Mouse (Mus musculus) forebrain, embryonic 12.5 days (tissue): Measurements from ENCODE around the gene Tnk2. TPM values are rescaled to one million over a fixed set of nuclear protein-coding genes. Genes with fewer than 3 reads are reported as not detected.
A peak's percentile ranks its signal among the peaks of the same experiment; 100 is the strongest.

ENCODE experiments used
- ATAC-seq: fragments of 200-750 bp; cut with Nextera tagmentation; 2 replicates; pipeline ENCODE4 v1.8.0; 2017; ENCODE audit warnings: moderate TSS enrichment; ENCODE audit not compliant: low FRiP score
- H3K27ac ChIP-seq: fragments of 300-500 bp; sonication (generic); 2 replicates; pipeline ENCODE4 v1.5.1; 2016; ENCODE audit warnings: mild to moderate bottlenecking
- H3K27me3 ChIP-seq: fragments of 300-500 bp; sonication (generic); 2 replicates; pipeline ENCODE4 v1.6.1; 2016; ENCODE audit warnings: mild to moderate bottlenecking
- H3K36me3 ChIP-seq: fragments of 300-500 bp; sonication (generic); replicated peaks from 2 replicates; pipeline ENCODE4 v1.6.1; 2016; ENCODE audit warnings: mild to moderate bottlenecking
- H3K4me1 ChIP-seq: fragments of 300-500 bp; sonication (generic); 2 replicates; pipeline ENCODE4 v1.6.1; 2016
- H3K4me2 ChIP-seq: fragments of 300-500 bp; sonication (generic); 2 replicates; pipeline ENCODE4 v1.6.1; 2016; ENCODE audit warnings: mild to moderate bottlenecking, moderate library complexity
- H3K4me3 ChIP-seq: fragments of 300-500 bp; sonication (generic); replicated peaks from 2 replicates; pipeline ENCODE4 v1.5.1; 2016; ENCODE audit warnings: mild to moderate bottlenecking
- H3K9ac ChIP-seq: fragments of 300-500 bp; sonication (generic); 2 replicates; pipeline ENCODE4 v1.6.1; 2016; ENCODE audit warnings: mild to moderate bottlenecking
- H3K9me3 ChIP-seq: fragments of 300-500 bp; sonication (generic); 2 replicates; pipeline ENCODE4 v1.6.1; 2016
- WGBS: fragments of 180-500 bp; shearing (Covaris S2); methylation state at CpG from one replicate; pipeline ENCODE4 v1.1.7; 2016; 5-methylcytosine and 5-hydroxymethylcytosine counted together
- polyA plus RNA-seq: library from polyadenylated mRNA; unstranded; fragments of >200 nt; fragmentation: Nextera tagmentation; extraction: Ambion mirVana; gene quantifications from 2 replicates; pipeline ENCODE4 v1.2.1, GENCODE M21; 2016

Gene Tnk2
- polyA plus RNA-seq, 1 experiment from 2014 or later: 14.2 TPM

DNA sequence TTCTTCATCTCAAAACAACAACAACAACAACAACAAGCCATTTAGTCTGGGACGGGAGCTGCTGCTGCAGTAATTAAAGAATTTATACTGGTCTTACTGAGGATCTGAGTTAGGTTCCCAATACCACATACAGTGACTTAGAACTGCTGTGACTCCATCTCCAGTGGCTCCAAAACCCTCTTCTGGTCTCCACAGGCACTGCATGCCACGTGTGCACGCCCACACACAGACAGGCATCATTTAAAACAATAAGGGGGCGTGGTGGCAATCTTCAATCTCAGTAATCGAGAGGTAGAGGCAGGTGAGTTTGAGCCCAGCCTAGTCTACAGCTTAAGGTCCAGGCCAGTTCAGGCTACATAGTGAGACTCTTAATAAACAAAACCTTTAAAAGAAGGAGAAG is 43.5 kb downstream of the Tnk2 start:
- Histone ChIP-seq H3K9me3 (no peaks in the 10 kb centered on the region), H3K27me3 (no peaks in the 10 kb centered on the region), H3K36me3 (peaks cover 7% of the 10 kb centered on the region), H3K4me1 (no peaks in the 10 kb centered on the region), H3K9ac (no peak overlapping the region), H3K4me2 (no peak overlapping the region), H3K27ac (no peak overlapping the region), H3K4me3 (no peak overlapping the region)
- WGBS: 77% methylated on average over 5 of the region's 5 CpGs
- ATAC-seq: no peak

DNA sequence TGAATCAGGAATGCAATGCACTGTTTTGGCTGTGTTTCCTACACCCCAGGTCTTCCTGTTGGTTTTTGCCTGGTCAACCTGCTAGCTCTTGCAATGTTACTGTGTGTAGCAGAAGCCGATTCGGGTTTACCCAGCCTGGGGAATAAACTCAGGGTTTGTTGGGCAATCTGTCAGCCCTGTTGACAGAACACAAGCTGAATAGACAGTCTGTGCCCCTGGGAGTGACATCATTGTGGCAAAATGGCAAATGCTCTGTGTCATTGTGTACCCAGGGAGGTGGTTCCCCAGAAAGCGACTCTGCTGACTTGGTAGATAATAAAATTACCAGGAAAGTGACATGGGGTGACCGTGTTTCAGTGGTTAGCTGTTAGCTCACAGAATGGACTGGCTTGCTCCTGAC is 45.1 kb downstream of the Tnk2 start:
- no peak overlapping the region for H3K4me3 ChIP-seq
- H3K27ac ChIP-seq: no peak overlapping the region
- no peak overlapping the region for H3K9ac ChIP-seq
- H3K36me3 ChIP-seq: no peaks in the 10 kb centered on the region
- WGBS: 74% methylated on average over 4 of the region's 4 CpGs
- no peak overlapping the region for H3K4me2 ChIP-seq
- H3K9me3 ChIP-seq: no peaks in the 10 kb centered on the region
- H3K27me3 ChIP-seq: no peaks in the 10 kb centered on the region
- ATAC-seq: no peak
- no peaks in the 10 kb centered on the region for H3K4me1 ChIP-seq

DNA sequence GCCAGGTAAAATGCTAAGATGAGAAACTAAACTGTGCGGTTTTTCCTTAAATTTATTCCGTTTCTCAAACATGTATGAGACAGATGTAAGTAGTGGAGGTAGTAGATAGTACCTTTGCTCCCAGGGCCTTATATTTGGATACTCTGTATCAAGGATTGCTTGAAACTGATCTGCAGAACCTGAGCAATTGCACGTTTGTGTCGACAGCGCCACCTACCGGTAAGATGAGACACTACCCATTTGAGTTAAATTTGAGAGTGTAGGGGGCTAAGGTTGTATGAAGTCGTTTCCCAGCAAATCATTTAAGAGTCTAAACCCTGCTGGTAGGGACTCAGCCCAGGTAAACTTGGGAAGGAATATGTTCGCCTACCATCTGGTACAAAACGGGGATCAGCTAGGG is 45.8 kb downstream of the Tnk2 start:
- H3K36me3 ChIP-seq: no peaks in the 10 kb centered on the region
- 0 out of 2 replicates have a peak, but pooled peaks have one; percentile 36 for ATAC-seq
- H3K4me1 ChIP-seq: no peaks in the 10 kb centered on the region
- no peaks in the 10 kb centered on the region for H3K9me3 ChIP-seq
- no peak overlapping the region for H3K4me3 ChIP-seq
- no peak overlapping the region for H3K27ac ChIP-seq
- H3K27me3 ChIP-seq: no peaks in the 10 kb centered on the region
- 5% methylated on average over 9 of the region's 9 CpGs for WGBS
- no peak overlapping the region for H3K9ac ChIP-seq
- H3K4me2 ChIP-seq: no peak overlapping the region

DNA sequence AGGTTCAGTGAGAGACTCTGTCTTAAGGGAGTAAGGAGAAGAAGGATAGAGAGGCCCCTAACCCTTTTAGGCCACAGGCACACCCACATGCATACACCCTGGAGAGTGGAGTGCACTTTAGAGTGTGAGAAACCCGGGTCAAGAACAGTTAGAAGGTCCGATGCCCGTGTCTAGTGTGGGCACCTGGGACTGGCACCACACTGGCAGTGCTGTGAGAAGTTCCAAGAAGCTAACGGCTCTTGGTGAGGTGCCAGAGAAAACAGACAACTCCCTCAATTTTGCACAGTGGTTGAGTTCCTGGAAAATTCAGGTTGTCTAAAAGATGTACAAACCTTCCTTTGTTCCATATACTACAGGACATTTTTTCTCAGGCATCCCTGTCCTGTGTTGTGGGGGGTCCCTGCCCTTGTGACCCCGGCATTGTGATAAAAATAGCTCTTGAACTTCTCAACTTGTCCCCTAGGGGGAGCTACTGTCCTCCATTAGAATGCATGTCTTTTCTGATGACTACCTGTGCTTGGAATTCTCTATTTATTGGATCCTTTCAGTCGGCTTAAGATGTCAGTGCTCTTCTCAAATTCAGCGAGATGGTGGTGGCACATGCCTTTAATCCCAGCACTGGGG is 53.3 kb downstream of the Tnk2 start:
- Histone ChIP-seq H3K9me3 (no peaks in the 10 kb centered on the region), H3K27ac (no peak overlapping the region), H3K4me3 (no peak overlapping the region), H3K4me2 (no peak overlapping the region), H3K9ac (no peak overlapping the region), H3K4me1 (no peaks in the 10 kb centered on the region), H3K27me3 (no peaks in the 10 kb centered on the region), H3K36me3 (no peaks in the 10 kb centered on the region)
- no peak for ATAC-seq
- 51% methylated on average over 7 of the region's 7 CpGs for WGBS

DNA sequence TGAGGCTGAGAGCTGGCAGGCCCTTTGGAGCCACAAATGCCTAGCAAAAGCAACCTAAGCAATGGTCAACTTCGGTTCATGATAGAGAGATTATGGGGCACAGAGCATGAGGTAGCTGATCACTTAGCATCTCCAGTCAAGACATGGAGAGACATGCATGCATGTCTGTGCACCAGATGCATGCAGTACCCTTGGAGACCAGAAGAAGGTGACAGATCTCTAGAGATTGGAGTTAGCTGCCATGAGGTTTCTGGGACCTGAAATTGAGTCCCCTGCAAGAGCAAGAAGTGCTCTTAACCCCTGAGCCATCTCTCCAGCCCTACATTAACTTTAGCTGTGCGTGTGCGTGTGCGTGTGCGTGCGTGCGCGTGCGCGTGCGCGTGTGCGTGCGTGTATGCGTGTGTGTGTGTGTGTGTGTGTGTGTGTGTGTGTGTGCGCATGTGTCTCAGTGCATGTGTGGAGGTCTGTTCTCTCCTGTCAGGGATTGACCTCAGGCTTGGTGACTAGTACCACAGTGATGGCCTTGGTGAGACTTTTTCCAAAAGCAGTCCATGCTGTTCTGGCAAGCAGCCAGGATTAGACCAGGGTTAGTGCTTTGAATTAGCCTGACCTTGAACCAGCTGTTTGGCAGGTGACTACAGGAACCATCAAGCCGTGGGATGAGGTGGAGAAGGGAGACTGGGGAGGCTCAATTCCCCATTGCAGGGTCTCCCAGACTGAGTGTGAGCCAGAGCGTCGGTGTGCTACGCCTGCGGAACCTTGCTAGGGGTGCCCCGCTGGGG is 54.2 kb downstream of the Tnk2 start:
- no peaks in the 10 kb centered on the region for H3K4me1 ChIP-seq
- no peaks in the 10 kb centered on the region for H3K36me3 ChIP-seq
- no peaks in the 10 kb centered on the region for H3K27me3 ChIP-seq
- H3K4me2 ChIP-seq: no peak overlapping the region
- no peak for ATAC-seq
- H3K9ac ChIP-seq: no peak overlapping the region
- WGBS: 90% methylated on average over 22 of the region's 22 CpGs
- no peak overlapping the region for H3K27ac ChIP-seq
- H3K9me3 ChIP-seq: no peaks in the 10 kb centered on the region
- no peak overlapping the region for H3K4me3 ChIP-seq

DNA sequence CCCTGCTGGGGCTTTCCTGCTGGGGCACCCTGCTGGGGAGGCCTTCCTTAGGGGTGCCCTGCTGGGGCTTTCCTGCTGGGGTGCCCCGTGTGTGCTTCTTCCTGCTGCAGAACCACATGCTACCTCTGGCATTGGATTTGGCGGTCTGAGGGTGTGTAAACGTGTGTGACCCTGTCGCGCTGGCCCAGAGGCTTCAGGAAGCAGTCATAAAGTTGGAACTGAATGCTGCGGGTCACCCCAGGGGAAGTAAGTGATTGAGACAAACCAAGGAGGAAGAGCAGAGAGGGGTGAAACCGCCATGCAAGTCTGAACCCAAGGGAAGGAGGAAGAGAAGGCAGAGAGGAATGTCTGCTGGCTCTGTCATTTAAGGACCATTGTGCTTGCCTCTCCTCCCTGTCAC is 54.9 kb downstream of the Tnk2 start:
- Histone ChIP-seq H3K9ac (no peak overlapping the region), H3K27ac (no peak overlapping the region), H3K4me3 (no peak overlapping the region), H3K9me3 (no peaks in the 10 kb centered on the region), H3K27me3 (no peaks in the 10 kb centered on the region), H3K4me1 (no peaks in the 10 kb centered on the region), H3K4me2 (no peak overlapping the region), H3K36me3 (no peaks in the 10 kb centered on the region)
- no peak for ATAC-seq
- 39% methylated on average over 7 of the region's 7 CpGs for WGBS

DNA sequence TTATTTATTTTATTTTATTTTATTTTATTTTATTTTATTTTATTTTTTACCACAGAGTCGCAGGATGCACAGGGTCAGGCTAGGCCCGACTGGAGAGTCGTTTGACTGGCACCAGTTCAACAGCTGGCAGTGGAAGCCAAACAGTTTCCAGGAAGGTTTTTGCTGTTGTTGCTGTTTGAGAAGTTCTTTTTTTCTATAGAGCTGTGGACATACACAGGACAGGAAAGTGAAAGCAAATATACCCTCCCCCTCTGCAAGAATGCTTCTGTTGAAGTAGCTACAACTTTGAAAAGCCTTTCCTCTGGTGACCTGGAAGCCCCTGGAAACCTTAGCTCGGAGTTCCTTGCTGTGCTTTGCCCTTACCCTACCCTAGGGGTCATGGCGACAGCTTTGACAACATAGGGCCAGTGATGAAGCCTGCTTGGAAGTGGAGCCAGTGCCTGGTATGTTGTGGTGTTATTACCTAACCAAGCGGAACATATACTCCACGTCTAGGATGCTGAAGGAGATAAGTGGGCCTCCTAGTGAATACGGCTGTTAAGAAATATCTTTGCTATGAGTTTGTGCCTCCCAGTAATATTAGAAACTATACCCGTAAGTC is 59.7 kb downstream of the Tnk2 start:
- no peaks in the 10 kb centered on the region for H3K36me3 ChIP-seq
- H3K4me2 ChIP-seq: no peak overlapping the region
- no peaks in the 10 kb centered on the region for H3K27me3 ChIP-seq
- no peaks in the 10 kb centered on the region for H3K4me1 ChIP-seq
- no peak overlapping the region for H3K27ac ChIP-seq
- no peaks in the 10 kb centered on the region for H3K9me3 ChIP-seq
- no peak for ATAC-seq
- no peak overlapping the region for H3K9ac ChIP-seq
- WGBS: 81% methylated on average over 9 of the region's 9 CpGs
- H3K4me3 ChIP-seq: no peak overlapping the region

DNA sequence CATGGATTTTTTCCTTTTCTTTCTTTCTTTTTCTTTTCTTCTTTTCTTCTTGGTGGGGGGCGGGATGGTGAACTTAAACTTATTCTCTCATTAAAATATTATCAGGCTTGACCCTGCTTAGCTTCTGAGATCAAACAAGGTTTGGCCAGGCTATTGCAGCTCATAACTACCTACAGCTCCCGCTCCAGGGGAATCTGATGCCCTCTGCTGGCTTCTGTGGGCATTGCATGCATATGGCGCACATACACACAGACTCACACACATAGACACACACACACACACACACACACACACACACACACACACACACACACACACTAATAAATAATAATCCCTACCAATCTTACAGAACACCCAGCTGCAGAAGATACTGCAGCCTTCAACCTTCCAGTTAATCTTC is 61.9 kb downstream of the Tnk2 start:
- Histone ChIP-seq H3K9me3 (no peaks in the 10 kb centered on the region), H3K27me3 (no peaks in the 10 kb centered on the region), H3K4me1 (no peaks in the 10 kb centered on the region), H3K36me3 (no peaks in the 10 kb centered on the region), H3K9ac (no peak overlapping the region), H3K27ac (no peak overlapping the region), H3K4me2 (no peak overlapping the region), H3K4me3 (no peak overlapping the region)
- WGBS: 90% methylated on average over 3 of the region's 3 CpGs
- ATAC-seq: no peak

DNA sequence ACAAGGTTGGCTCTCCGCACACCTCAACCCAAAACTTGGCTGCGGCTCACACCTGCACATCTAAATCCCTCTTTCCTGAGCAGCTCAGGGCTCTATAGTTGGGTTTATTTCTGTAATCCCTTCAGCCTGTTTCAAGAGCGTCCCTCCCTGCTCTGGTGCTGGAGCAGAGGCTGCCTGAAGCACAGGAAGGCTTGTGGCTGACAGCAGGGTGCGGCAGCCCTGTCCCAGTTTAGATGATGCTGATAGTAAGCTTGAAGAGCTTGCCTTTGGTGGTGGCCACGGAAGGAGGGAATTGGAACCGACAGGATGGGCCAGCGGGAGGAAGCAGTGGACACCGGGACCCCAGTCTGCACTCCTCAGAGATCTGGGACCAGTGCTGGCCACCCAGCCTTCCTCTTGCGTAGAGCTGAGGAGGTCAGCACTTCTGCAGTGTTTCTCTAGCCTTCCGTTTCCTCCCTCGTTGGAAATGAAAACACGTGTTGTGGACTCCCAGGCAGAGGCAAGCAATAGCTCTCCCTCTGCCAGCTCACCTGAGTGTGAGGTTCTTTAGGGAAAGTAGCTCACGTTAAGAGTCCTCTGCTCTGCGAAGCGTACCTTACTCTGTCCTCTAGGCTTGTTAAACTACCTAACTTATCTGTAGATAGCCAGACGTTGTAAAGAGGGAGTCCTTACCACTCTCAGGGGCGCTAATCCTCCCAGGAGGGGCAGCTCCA is 63.6 kb downstream of the Tnk2 start:
- H3K4me1 ChIP-seq: no peaks in the 10 kb centered on the region
- H3K9me3 ChIP-seq: no peaks in the 10 kb centered on the region
- H3K27me3 ChIP-seq: no peaks in the 10 kb centered on the region
- no peaks in the 10 kb centered on the region for H3K36me3 ChIP-seq
- H3K4me2 ChIP-seq: no peak overlapping the region
- no peak for ATAC-seq
- no peak overlapping the region for H3K9ac ChIP-seq
- no peak overlapping the region for H3K4me3 ChIP-seq
- H3K27ac ChIP-seq: no peak overlapping the region
- WGBS: 74% methylated on average over 17 of the region's 17 CpGs

DNA sequence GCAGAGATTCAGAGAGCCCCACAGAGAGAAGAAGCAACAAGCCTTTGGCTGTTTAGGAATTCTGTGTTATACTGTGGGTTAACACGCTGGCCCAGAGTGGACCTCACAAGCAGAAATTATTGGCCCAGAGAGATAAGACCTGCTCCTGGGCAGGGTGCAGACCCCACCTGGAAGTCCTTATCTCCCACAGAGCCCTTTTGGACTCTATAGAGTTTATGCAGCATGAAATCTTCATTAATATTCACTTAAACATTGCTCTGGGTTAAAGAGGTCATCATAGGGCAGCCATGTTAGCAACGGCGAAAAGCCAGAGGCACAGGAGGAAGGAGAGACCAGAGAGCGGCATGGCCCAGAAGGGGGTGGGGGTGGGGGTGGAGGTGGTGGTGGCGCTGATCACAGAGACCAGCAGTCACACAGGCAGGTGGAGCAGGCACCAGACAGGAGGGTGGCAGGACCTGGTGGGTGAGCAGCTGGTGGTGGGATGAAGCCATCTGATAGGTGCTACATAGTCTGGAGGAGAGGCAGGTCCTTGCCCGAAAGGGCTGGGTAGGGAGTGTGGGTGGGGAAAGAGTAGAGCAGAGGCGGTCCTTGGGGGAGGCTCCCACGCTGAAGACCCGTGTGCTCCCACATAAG is 64.3 kb downstream of the Tnk2 start:
- no peak overlapping the region for H3K4me3 ChIP-seq
- no peak overlapping the region for H3K9ac ChIP-seq
- no peak for ATAC-seq
- no peak overlapping the region for H3K4me2 ChIP-seq
- H3K4me1 ChIP-seq: no peaks in the 10 kb centered on the region
- H3K9me3 ChIP-seq: no peaks in the 10 kb centered on the region
- WGBS: 79% methylated on average over 9 of the region's 9 CpGs
- H3K36me3 ChIP-seq: no peaks in the 10 kb centered on the region
- no peak overlapping the region for H3K27ac ChIP-seq
- no peaks in the 10 kb centered on the region for H3K27me3 ChIP-seq

DNA sequence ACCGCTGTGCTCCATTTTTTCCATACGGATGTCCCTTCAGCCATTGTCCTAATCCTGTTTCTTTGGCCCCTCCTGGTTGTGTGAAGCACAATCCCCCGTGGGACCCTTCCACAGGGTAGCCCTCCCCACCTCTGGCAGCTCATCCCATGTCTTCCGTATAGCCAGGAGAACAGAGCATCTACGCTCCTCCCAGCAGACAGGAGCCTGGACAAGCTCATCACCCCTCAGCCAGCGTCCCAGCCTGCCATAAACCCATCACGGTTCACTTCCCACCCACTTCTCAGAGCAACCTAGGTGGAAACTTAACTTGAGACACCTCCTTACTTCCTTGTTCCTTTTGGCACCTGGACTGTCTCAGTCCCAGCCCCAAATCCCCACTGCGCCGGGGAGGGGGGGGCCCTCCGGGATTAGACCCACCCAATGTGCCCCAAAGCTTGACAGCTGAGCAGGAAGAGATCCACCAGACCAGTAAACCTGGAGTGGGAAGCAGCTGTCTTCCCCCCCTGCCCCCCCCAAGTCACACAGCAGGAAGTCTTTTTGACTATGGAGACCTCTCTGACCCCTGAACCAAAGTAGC is 64.9 kb downstream of the Tnk2 start:
- Histone ChIP-seq H3K27me3 (no peaks in the 10 kb centered on the region), H3K27ac (no peak overlapping the region), H3K9me3 (no peaks in the 10 kb centered on the region), H3K9ac (no peak overlapping the region), H3K4me2 (no peak overlapping the region), H3K4me3 (no peak overlapping the region), H3K4me1 (no peaks in the 10 kb centered on the region), H3K36me3 (no peaks in the 10 kb centered on the region)
- WGBS: 84% methylated on average over 10 of the region's 10 CpGs
- ATAC-seq: no peak

DNA sequence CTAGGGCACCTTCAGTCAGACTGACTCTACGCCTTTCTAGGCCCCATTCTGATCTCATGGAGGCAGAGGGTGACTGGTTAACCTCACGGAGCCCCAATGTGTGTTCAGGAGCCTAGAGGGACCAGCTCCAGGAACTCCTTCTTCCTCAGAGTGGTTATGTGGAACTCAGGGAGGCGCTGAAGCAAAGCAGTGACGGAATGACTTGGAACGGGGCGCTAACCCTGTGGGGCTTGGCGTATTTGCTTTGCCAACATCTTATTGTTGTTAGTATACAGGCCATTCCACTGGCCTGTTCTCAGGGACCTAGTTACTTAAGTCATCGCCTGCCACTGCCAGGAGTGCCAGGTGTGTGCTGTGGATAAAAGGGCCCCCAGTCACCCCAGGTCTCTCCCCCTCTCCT is 65.4 kb downstream of the Tnk2 start:
- Histone ChIP-seq H3K4me2 (no peak overlapping the region), H3K4me1 (no peaks in the 10 kb centered on the region), H3K9me3 (no peaks in the 10 kb centered on the region), H3K27ac (no peak overlapping the region), H3K36me3 (no peaks in the 10 kb centered on the region), H3K27me3 (no peaks in the 10 kb centered on the region), H3K4me3 (no peak overlapping the region), H3K9ac (no peak overlapping the region)
- 87% methylated on average over 8 of the region's 8 CpGs for WGBS
- ATAC-seq: no peak
